Mouse (Mus musculus): ENCODE data around the gene Popdc2. TPM values are rescaled to one million over a fixed set of nuclear protein-coding genes. Genes with fewer than 3 reads are reported as not detected.

Popdc2 gene
- polyA plus RNA-seq, 1 experiment from 2014 or later = 0.68 TPM

GRCm38 (mm10) chr16:38341396-38342324, 20.3 kb upstream of the Popdc2 start, which contains the start of gene Maats1:
TSS of gene Maats1 (minus strand) at chr16:38342143.
- Histone ChIP-seq H3K27ac (ENCODE audit: low read depth, low read length) (no peak within 1 kb of the TSS; the same call in 1 of the 2 replicates), H3K9me3 (ENCODE audit: control insufficient read depth, low read length) (no peaks in the 10 kb centered on the region), H3K4me3 (ENCODE audit: low read length) (peak within 1 kb of the TSS; percentile 42), H3K9ac (ENCODE audit: low read depth, low read length) (peak within 1 kb of the TSS; percentile 66), H3K27me3 (replicated peaks; ENCODE audit: control insufficient read depth, insufficient read depth, low read length) (no peaks in the 10 kb centered on the region), H3K36me3 (ENCODE audit: control insufficient read depth, insufficient read depth, low read length) (no peaks in the 10 kb centered on the region), H3K4me1 (ENCODE audit: control insufficient read depth, insufficient read depth, low read depth, low read length) (peaks cover 3% of the 10 kb centered on the region; the same call in 1 of the 2 replicates), H3K4me2 (ENCODE audit: low read length) (peak within 1 kb of the TSS; percentile 88)
- ATAC-seq = peak; percentile 90
- 14% methylated on average over 30 of the region's 30 CpGs for WGBS

DNA sequence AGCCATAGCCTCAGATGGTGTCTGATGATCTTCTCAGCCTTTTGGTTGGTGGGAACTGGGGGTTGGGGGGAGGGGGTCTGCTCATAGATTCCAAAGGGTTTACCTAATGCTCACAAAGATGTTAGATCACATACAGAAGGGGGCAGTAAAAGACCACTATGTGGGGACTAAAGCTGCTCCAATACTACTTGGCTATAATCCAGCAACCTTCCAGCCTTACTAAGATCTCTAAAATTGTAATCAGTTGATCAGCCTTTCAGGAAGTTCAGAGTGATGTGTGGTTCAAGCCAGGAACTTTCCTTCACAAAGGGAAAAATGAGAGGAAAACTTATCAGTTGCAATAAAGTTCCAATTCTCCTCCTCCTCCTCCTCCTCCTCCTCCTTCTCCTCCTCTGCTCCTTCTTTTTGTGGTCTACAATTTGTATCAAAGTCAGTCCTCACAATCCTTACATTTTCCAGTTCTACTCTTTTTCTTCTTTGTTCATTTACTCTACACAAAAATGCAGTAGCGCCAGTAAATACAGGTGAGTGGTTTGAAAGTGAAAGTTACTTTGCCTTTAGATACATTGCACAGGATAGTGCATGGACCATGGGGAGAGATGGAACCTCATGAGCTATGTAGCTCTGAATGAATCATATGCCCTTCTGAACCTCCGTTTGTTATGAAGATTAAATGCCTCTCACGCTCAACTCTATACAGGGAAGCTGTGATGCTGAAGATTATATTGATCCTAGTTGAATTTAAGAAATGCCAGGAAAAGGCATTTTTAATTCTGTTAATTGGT, 16.9 kb upstream of the Popdc2 start:
- no peak overlapping the region for H3K4me3 ChIP-seq (ENCODE audit: low read length)
- no peaks in the 10 kb centered on the region for H3K27me3 ChIP-seq (replicated peaks; ENCODE audit: control insufficient read depth, insufficient read depth, low read length)
- ATAC-seq = 0 out of 2 replicates have a peak, but pooled peaks have one; percentile 28
- H3K9ac ChIP-seq (ENCODE audit: low read depth, low read length) = no peak overlapping the region
- WGBS = 78% methylated on average over 3 of the region's 3 CpGs
- H3K4me1 ChIP-seq (ENCODE audit: control insufficient read depth, insufficient read depth, low read depth, low read length) = peaks cover 12% of the 10 kb centered on the region
- no peak overlapping the region for H3K4me2 ChIP-seq (ENCODE audit: low read length)
- H3K27ac ChIP-seq (ENCODE audit: low read depth, low read length) = no peak overlapping the region
- no peaks in the 10 kb centered on the region for H3K9me3 ChIP-seq (ENCODE audit: control insufficient read depth, low read length)
- no peaks in the 10 kb centered on the region; the same call in 1 of the 2 replicates for H3K36me3 ChIP-seq (ENCODE audit: control insufficient read depth, insufficient read depth, low read length)

- peak within 1 kb of the TSS; percentile 81 for H3K4me2 ChIP-seq (ENCODE audit: low read length)
- 2% methylated on average over 35 of the region's 35 CpGs for WGBS
- H3K9me3 ChIP-seq (ENCODE audit: control insufficient read depth, low read length) = no peaks in the 10 kb centered on the region
- peak; percentile 99 for ATAC-seq
- H3K27me3 ChIP-seq (replicated peaks; ENCODE audit: control insufficient read depth, insufficient read depth, low read length) = no peaks in the 10 kb centered on the region
- peak within 1 kb of the TSS; percentile 95 for H3K4me3 ChIP-seq (ENCODE audit: low read length)
- peaks cover 12% of the 10 kb centered on the region for H3K4me1 ChIP-seq (ENCODE audit: control insufficient read depth, insufficient read depth, low read depth, low read length)
- peaks cover 7% of the 10 kb centered on the region; the same call in 1 of the 2 replicates for H3K36me3 ChIP-seq (ENCODE audit: control insufficient read depth, insufficient read depth, low read length)
- H3K27ac ChIP-seq (ENCODE audit: low read depth, low read length) = peak within 1 kb of the TSS; percentile 85
- peak within 1 kb of the TSS; percentile 87 for H3K9ac ChIP-seq (ENCODE audit: low read depth, low read length)
These were observed 15.3 kb upstream of the Popdc2 start, which contains the start of the genes Cox17 and Gm21987 for GRCm38 (mm10) chr16:38346529-38347325. TSS of gene Cox17 (plus strand) at chr16:38346991. TSS of gene Gm21987 (plus strand) at chr16:38347040.

- H3K4me3 ChIP-seq (ENCODE audit: low read length) = peak overlapping the region; percentile 95
- peaks cover 11% of the 10 kb centered on the region for H3K36me3 ChIP-seq (ENCODE audit: control insufficient read depth, insufficient read depth, low read length)
- ATAC-seq = no peak
- WGBS = 66% methylated on average over 6 of the region's 6 CpGs
- peak overlapping the region; percentile 81 for H3K4me2 ChIP-seq (ENCODE audit: low read length)
- no peaks in the 10 kb centered on the region for H3K9me3 ChIP-seq (ENCODE audit: control insufficient read depth, low read length)
- peaks cover 10% of the 10 kb centered on the region for H3K4me1 ChIP-seq (ENCODE audit: control insufficient read depth, insufficient read depth, low read depth, low read length)
- H3K27ac ChIP-seq (ENCODE audit: low read depth, low read length) = no peak overlapping the region
- peak overlapping the region; percentile 27 for H3K9ac ChIP-seq (ENCODE audit: low read depth, low read length)
- H3K27me3 ChIP-seq (replicated peaks; ENCODE audit: control insufficient read depth, insufficient read depth, low read length) = no peaks in the 10 kb centered on the region
These were observed 14.4 kb upstream of the Popdc2 start for GRCm38 (mm10) chr16:38347588-38347987.

- no peaks in the 10 kb centered on the region for H3K27me3 ChIP-seq (replicated peaks; ENCODE audit: control insufficient read depth, insufficient read depth, low read length)
- H3K4me1 ChIP-seq (ENCODE audit: control insufficient read depth, insufficient read depth, low read depth, low read length) = peaks cover 10% of the 10 kb centered on the region
- H3K4me3 ChIP-seq (ENCODE audit: low read length) = no peak overlapping the region
- no peak overlapping the region for H3K27ac ChIP-seq (ENCODE audit: low read depth, low read length)
- no peaks in the 10 kb centered on the region for H3K9me3 ChIP-seq (ENCODE audit: control insufficient read depth, low read length)
- no peak overlapping the region for H3K9ac ChIP-seq (ENCODE audit: low read depth, low read length)
- H3K36me3 ChIP-seq (ENCODE audit: control insufficient read depth, insufficient read depth, low read length) = peaks cover 11% of the 10 kb centered on the region
- ATAC-seq = no peak
- H3K4me2 ChIP-seq (ENCODE audit: low read length) = no peak overlapping the region
- 90% methylated on average over 9 of the region's 9 CpGs for WGBS
These were observed 13.7 kb upstream of the Popdc2 start for GRCm38 (mm10) chr16:38348217-38348761.

DNA sequence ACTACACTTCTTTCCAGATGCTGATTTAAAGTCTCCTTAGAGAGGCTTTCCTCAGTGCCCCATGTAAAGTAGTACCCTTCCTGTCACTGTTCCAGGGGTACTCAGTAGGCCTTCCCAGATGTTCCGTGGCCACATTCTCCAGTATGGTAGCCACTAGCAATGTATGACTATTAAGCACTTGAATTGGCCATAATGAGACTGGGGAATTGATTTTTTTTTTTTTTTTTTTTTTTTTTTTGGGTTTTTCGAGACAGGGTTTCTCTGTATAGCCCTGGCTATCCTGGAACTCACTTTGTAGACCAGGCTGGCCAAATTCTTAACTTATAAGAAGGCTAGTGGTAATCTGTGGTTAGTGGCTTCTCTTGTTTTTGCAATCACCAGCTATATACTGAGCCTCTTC, 12.1 kb upstream of the Popdc2 start:
- Histone ChIP-seq H3K27ac (ENCODE audit: low read depth, low read length) (no peak overlapping the region), H3K9ac (ENCODE audit: low read depth, low read length) (no peak overlapping the region), H3K9me3 (ENCODE audit: control insufficient read depth, low read length) (no peaks in the 10 kb centered on the region), H3K4me3 (ENCODE audit: low read length) (no peak overlapping the region), H3K4me1 (ENCODE audit: control insufficient read depth, insufficient read depth, low read depth, low read length) (peaks cover 10% of the 10 kb centered on the region), H3K36me3 (ENCODE audit: control insufficient read depth, insufficient read depth, low read length) (peaks cover 11% of the 10 kb centered on the region), H3K4me2 (ENCODE audit: low read length) (no peak overlapping the region), H3K27me3 (replicated peaks; ENCODE audit: control insufficient read depth, insufficient read depth, low read length) (no peaks in the 10 kb centered on the region)
- ATAC-seq = no peak
- WGBS = 95% methylated on average over 2 of the region's 2 CpGs

- no peak for ATAC-seq
- no peak overlapping the region for H3K4me3 ChIP-seq (ENCODE audit: low read length)
- WGBS = 91% methylated on average over 7 of the region's 7 CpGs
These were observed 11.6 kb upstream of the Popdc2 start for GRCm38 (mm10) chr16:38350361-38350855.

GRCm38 (mm10) chr16:38350939-38351338, 11.1 kb upstream of the Popdc2 start:
- H3K27ac ChIP-seq (ENCODE audit: low read depth, low read length) = no peak overlapping the region
- H3K4me1 ChIP-seq (ENCODE audit: control insufficient read depth, insufficient read depth, low read depth, low read length) = peaks cover 10% of the 10 kb centered on the region
- ATAC-seq = no peak
- H3K4me2 ChIP-seq (ENCODE audit: low read length) = no peak overlapping the region
- H3K27me3 ChIP-seq (replicated peaks; ENCODE audit: control insufficient read depth, insufficient read depth, low read length) = no peaks in the 10 kb centered on the region
- 85% methylated on average over 6 of the region's 6 CpGs for WGBS
- no peaks in the 10 kb centered on the region for H3K9me3 ChIP-seq (ENCODE audit: control insufficient read depth, low read length)
- H3K4me3 ChIP-seq (ENCODE audit: low read length) = no peak overlapping the region
- peaks cover 11% of the 10 kb centered on the region for H3K36me3 ChIP-seq (ENCODE audit: control insufficient read depth, insufficient read depth, low read length)
- no peak overlapping the region for H3K9ac ChIP-seq (ENCODE audit: low read depth, low read length)

More at GRCm38 (mm10) chr16:38350361-38350855, 11.6 kb upstream of the Popdc2 start:
- no peaks in the 10 kb centered on the region for H3K9me3 ChIP-seq (ENCODE audit: control insufficient read depth, low read length)
- peaks cover 10% of the 10 kb centered on the region for H3K4me1 ChIP-seq (ENCODE audit: control insufficient read depth, insufficient read depth, low read depth, low read length)
- no peaks in the 10 kb centered on the region for H3K27me3 ChIP-seq (replicated peaks; ENCODE audit: control insufficient read depth, insufficient read depth, low read length)
- no peak overlapping the region for H3K27ac ChIP-seq (ENCODE audit: low read depth, low read length)
- H3K4me2 ChIP-seq (ENCODE audit: low read length) = no peak overlapping the region
- H3K9ac ChIP-seq (ENCODE audit: low read depth, low read length) = no peak overlapping the region
- H3K36me3 ChIP-seq (ENCODE audit: control insufficient read depth, insufficient read depth, low read length) = peaks cover 11% of the 10 kb centered on the region

Measured in hindbrain, embryonic 16.5 days (tissue).